ENCODE assay signal across 9 mouse cellular contexts in genomic region chr10:76733677-76734068, GRCm38 (mm10). TPM values are rescaled to one million over a fixed set of nuclear protein-coding genes. Genes with fewer than 3 reads are reported as not detected.
DNase-seq lines count a peak whose midpoint lies in the region; ATAC-seq and TF ChIP-seq lines count a peak whose summit lies in the region.
"Had no signal": no experiment of that assay in that cellular context is flagged by ENCODE, and none has a peak within 500 bp of the region (broad histone marks: within the 10 kb centered on the region; RNA-seq: fewer than 3 reads in every experiment).

No protein-coding gene starts in this region.

- TF ChIP-seq CTCF in ES-Bruce4 (IDR thresholded peaks at IDR 0.05; ENCODE audit: low read depth, low read length): no peak
- TF ChIP-seq CTCF in liver, postnatal 0 days (IDR thresholded peaks at IDR 0.05; ENCODE audit: low read depth): no peak

- ATAC-seq in heart, embryonic 15.5 days (replicated peaks; ENCODE audit: insufficient number of reproducible peaks, insufficient read depth, low FRiP score, low read depth): no peak
- no peak for ATAC-seq in forebrain, embryonic 15.5 days (replicated peaks)
- no peak for ATAC-seq in liver, postnatal 0 days
- ATAC-seq: CD4-positive, CD25-positive, alpha-beta regulatory T cell, adult 4 months had no signal

- no peak for TF ChIP-seq POLR2A in ES-Bruce4 (IDR thresholded peaks at IDR 0.05; ENCODE audit: insufficient read depth, low read length)

- no peak for TF ChIP-seq EP300 in ES-Bruce4 (IDR thresholded peaks at IDR 0.05; ENCODE audit: insufficient read depth, low read depth, low read length)
- TF ChIP-seq EP300 in liver, postnatal 0 days (IDR thresholded peaks at IDR 0.05; ENCODE audit: low read depth): no peak

- H3K27ac ChIP-seq in heart, embryonic 15.5 days: peak overlapping the region; percentile 83
- no peak overlapping the region for H3K27ac ChIP-seq in ES-Bruce4 (ENCODE audit: insufficient read depth, low read length)
- no peak overlapping the region for H3K27ac ChIP-seq in forebrain, embryonic 15.5 days (replicated peaks)
- no peak overlapping the region for H3K27ac ChIP-seq in liver, postnatal 0 days (ENCODE audit: low read depth)

- peaks cover 35% of the 10 kb centered on the region for H3K4me1 ChIP-seq in heart, embryonic 15.5 days (replicated peaks)
- H3K4me1 ChIP-seq in ES-Bruce4 (ENCODE audit: control insufficient read depth, insufficient read depth, low read length): no peaks in the 10 kb centered on the region
- H3K4me1 ChIP-seq in forebrain, embryonic 15.5 days: peaks cover 10% of the 10 kb centered on the region
- no peaks in the 10 kb centered on the region for H3K4me1 ChIP-seq in liver, postnatal 0 days (ENCODE audit: insufficient read depth)

- peak overlapping the region; percentile 51 for H3K4me2 ChIP-seq in heart, embryonic 15.5 days
- peak overlapping the region; percentile 4; the same call in 1 of the 2 replicates for H3K4me2 ChIP-seq in forebrain, embryonic 15.5 days (replicated peaks)
- no peak overlapping the region for H3K4me2 ChIP-seq in liver, postnatal 0 days (ENCODE audit: low read depth, low read length)

- H3K27me3 ChIP-seq in heart, embryonic 15.5 days: no peaks in the 10 kb centered on the region
- H3K27me3 ChIP-seq in ES-Bruce4 (ENCODE audit: control insufficient read depth, insufficient read depth, low read length, poor library complexity, severe bottlenecking): no peaks in the 10 kb centered on the region
- no peaks in the 10 kb centered on the region for H3K27me3 ChIP-seq in forebrain, embryonic 15.5 days
- H3K27me3 ChIP-seq in liver, postnatal 0 days (ENCODE audit: insufficient read depth, low read length): 0 out of 2 replicates have a peak, but pooled peaks cover 4% of the 10 kb centered on the region

- H3K9me3 ChIP-seq in heart, embryonic 15.5 days (replicated peaks): no peaks in the 10 kb centered on the region
- H3K9me3 ChIP-seq in ES-Bruce4 (replicated peaks; ENCODE audit: control insufficient read depth, insufficient read depth, low read length, poor library complexity, severe bottlenecking): no peaks in the 10 kb centered on the region
- no peaks in the 10 kb centered on the region for H3K9me3 ChIP-seq in forebrain, embryonic 15.5 days
- no peaks in the 10 kb centered on the region for H3K9me3 ChIP-seq in liver, postnatal 0 days (ENCODE audit: low read length)

- 37% methylated on average over 3 of the region's 3 CpGs for WGBS in heart, embryonic 15.5 days
- 38% methylated on average over 3 of the region's 3 CpGs for WGBS in forebrain, embryonic 15.5 days
- WGBS in liver, postnatal 0 days (ENCODE audit: insufficient replicate concordance): 70% methylated on average over 3 of the region's 3 CpGs

- DNase-seq in heart, adult 11 months: no peak
- DNase-seq in liver, postnatal 0 days: peak; percentile 9
- DNase-seq in c-Kit-positive CD71-positive TER-119-positive erythroid progenitor cells, embryonic 14.5 days (ENCODE audit: low spot score): no peak
- no peak for DNase-seq in B cell, adult 2 months
- DNase-seq in layer of hippocampus, postnatal 25 days (ENCODE audit: extremely low spot score in 1 of 2, low spot score in 1 of 2): no peak

- peak overlapping the region; percentile 32; the same call in 1 of the 2 replicates for H3K9ac ChIP-seq in heart, embryonic 15.5 days
- no peak overlapping the region for H3K9ac ChIP-seq in ES-Bruce4 (ENCODE audit: low read depth, poor library complexity, severe bottlenecking)
- H3K9ac ChIP-seq in forebrain, embryonic 15.5 days (replicated peaks): peak overlapping the region; percentile 1; the same call in 1 of the 2 replicates
- no peak overlapping the region for H3K9ac ChIP-seq in liver, postnatal 0 days (replicated peaks)

- 0 out of 2 replicates have a peak overlapping the region, but pooled peaks have one; percentile 2 for H3K4me3 ChIP-seq in heart, embryonic 15.5 days
- H3K4me3 ChIP-seq in ES-Bruce4 (ENCODE audit: low read depth, low read length): peak overlapping the region; percentile 64
- H3K4me3 ChIP-seq in forebrain, embryonic 15.5 days: no peak overlapping the region
- H3K4me3 ChIP-seq in liver, postnatal 0 days (ENCODE audit: low read depth, low read length): no peak overlapping the region

- H3K36me3 ChIP-seq in heart, embryonic 15.5 days: no peaks in the 10 kb centered on the region
- no peaks in the 10 kb centered on the region for H3K36me3 ChIP-seq in ES-Bruce4 (ENCODE audit: control insufficient read depth, insufficient read depth, low read length, poor library complexity, severe bottlenecking)
- H3K36me3 ChIP-seq in forebrain, embryonic 15.5 days: no peaks in the 10 kb centered on the region
- no peaks in the 10 kb centered on the region for H3K36me3 ChIP-seq in liver, postnatal 0 days (replicated peaks; ENCODE audit: insufficient read depth, low read length)

RNA-seq across cellular contexts. Expression of gene Col6a1, which starts 7.7 kb away (rescaled TPM):
- polyA plus RNA-seq in heart, embryonic 15.5 days (2015; fragmentation: Nextera tagmentation; extraction: Ambion mirVana): 90.9 and 128 TPM in 2 replicates
- polyA plus RNA-seq in ES-Bruce4 (2011; ENCODE audit: insufficient read depth, insufficient read length, low read depth, missing spikeins): 4.5 and 4.7 TPM in 2 replicates
- 8.1 and 8.3 TPM in 2 replicates for polyA plus RNA-seq in forebrain, embryonic 15.5 days (2015; fragmentation: Nextera tagmentation; extraction: Ambion mirVana)
- polyA plus RNA-seq in liver, postnatal 0 days (2015; fragmentation: Nextera tagmentation; extraction: Ambion mirVana): 7.7 and 8.7 TPM in 2 replicates
- 10 to 100 TPM; 16.6 to 19.7 TPM for total RNA-seq in layer of hippocampus, postnatal 25 days (2021)
- polyA plus RNA-seq: CD4-positive, CD25-positive, alpha-beta regulatory T cell, adult 4 months had no signal

Comparison
In these comparisons a context has a peak if more than half of its experiments do, and no peak if none do; other contexts are left out.
1. H3K4me3 ChIP-seq: peak in heart, embryonic 15.5 days (single experiment) and ES-Bruce4 (single experiment); none in forebrain, embryonic 15.5 days (single experiment) and liver, postnatal 0 days (single experiment).
2. H3K9ac ChIP-seq: peak in heart, embryonic 15.5 days (single experiment) and forebrain, embryonic 15.5 days (single experiment); none in ES-Bruce4 (single experiment) and liver, postnatal 0 days (single experiment).